Mouse (Mus musculus): ENCODE results near the gene Ccdc24. TPM values are rescaled to one million over a fixed set of nuclear protein-coding genes. Genes with fewer than 3 reads are reported as not detected.

Ccdc24 gene
- polyA plus RNA-seq, 1 experiment = 1.8 TPM

- WGBS = 69% methylated on average over 10 of the region's 10 CpGs
- DNase-seq = no peak
- no peak overlapping the region; the same call in 1 of the 2 replicates for H3K27ac ChIP-seq (ENCODE audit: insufficient read depth, low read length)
- peaks cover 19% of the 10 kb centered on the region for H3K4me1 ChIP-seq (ENCODE audit: control insufficient read depth, insufficient read depth, low read length)
- no peak overlapping the region for H3K4me3 ChIP-seq (replicated peaks; ENCODE audit: insufficient read depth, low read depth, low read length)
- H3K27me3 ChIP-seq (ENCODE audit: control insufficient read depth, insufficient read depth, low read length) = no peaks in the 10 kb centered on the region
- TF ChIP-seq POLR2A (IDR thresholded peaks at IDR 0.05; ENCODE audit: borderline replicate concordance, insufficient read depth, low read length) = no peak
- TF ChIP-seq CTCF (IDR thresholded peaks at IDR 0.05; ENCODE audit: borderline replicate concordance, insufficient read depth, low read depth, low read length) = no peak
Measured at GRCm38 (mm10) chr4:117852152-117852868, 20.0 kb downstream of the Ccdc24 start.

- DNase-seq = no peak
- peaks cover 19% of the 10 kb centered on the region for H3K4me1 ChIP-seq (ENCODE audit: control insufficient read depth, insufficient read depth, low read length)
- no peaks in the 10 kb centered on the region for H3K27me3 ChIP-seq (ENCODE audit: control insufficient read depth, insufficient read depth, low read length)
- H3K4me3 ChIP-seq (replicated peaks; ENCODE audit: insufficient read depth, low read depth, low read length) = no peak overlapping the region
- TF ChIP-seq POLR2A (IDR thresholded peaks at IDR 0.05; ENCODE audit: borderline replicate concordance, insufficient read depth, low read length) = no peak
- TF ChIP-seq CTCF (IDR thresholded peaks at IDR 0.05; ENCODE audit: borderline replicate concordance, insufficient read depth, low read depth, low read length) = no peak
- 78% methylated on average over 7 of the region's 7 CpGs for WGBS
- peak overlapping the region; percentile 24; the same call in 1 of the 2 replicates for H3K27ac ChIP-seq (ENCODE audit: insufficient read depth, low read length)
Measured at GRCm38 (mm10) chr4:117850871-117851270, 21.5 kb downstream of the Ccdc24 start.

- no peaks in the 10 kb centered on the region for H3K27me3 ChIP-seq (ENCODE audit: control insufficient read depth, insufficient read depth, low read length)
- peak; percentile 42 to 65 for DNase-seq
- TF ChIP-seq POLR2A (IDR thresholded peaks at IDR 0.05; ENCODE audit: borderline replicate concordance, insufficient read depth, low read length) = no peak
- TF ChIP-seq CTCF (IDR thresholded peaks at IDR 0.05; ENCODE audit: borderline replicate concordance, insufficient read depth, low read depth, low read length) = no peak
- 18% methylated on average over 7 of the region's 7 CpGs for WGBS
- peak overlapping the region; percentile 3; the same call in 1 of the 2 replicates for H3K27ac ChIP-seq (ENCODE audit: insufficient read depth, low read length)
- peaks cover 19% of the 10 kb centered on the region for H3K4me1 ChIP-seq (ENCODE audit: control insufficient read depth, insufficient read depth, low read length)
- H3K4me3 ChIP-seq (replicated peaks; ENCODE audit: insufficient read depth, low read depth, low read length) = no peak overlapping the region
Measured at GRCm38 (mm10) chr4:117850176-117850575, 22.2 kb downstream of the Ccdc24 start.

- peak overlapping the region; percentile 29; the same call in 1 of the 2 replicates for H3K27ac ChIP-seq (ENCODE audit: insufficient read depth, low read length)
- TF ChIP-seq CTCF (IDR thresholded peaks at IDR 0.05; ENCODE audit: borderline replicate concordance, insufficient read depth, low read depth, low read length) (no peak), POLR2A (IDR thresholded peaks at IDR 0.05; ENCODE audit: borderline replicate concordance, insufficient read depth, low read length) (no peak)
- H3K4me3 ChIP-seq (replicated peaks; ENCODE audit: insufficient read depth, low read depth, low read length) = no peak overlapping the region
- peak in 1 of 2 experiments; percentile 45 for DNase-seq
- H3K4me1 ChIP-seq (ENCODE audit: control insufficient read depth, insufficient read depth, low read length) = peaks cover 19% of the 10 kb centered on the region
- 64% methylated on average over 5 of the region's 5 CpGs for WGBS
- no peaks in the 10 kb centered on the region for H3K27me3 ChIP-seq (ENCODE audit: control insufficient read depth, insufficient read depth, low read length)
Measured at GRCm38 (mm10) chr4:117849506-117849905, 22.9 kb downstream of the Ccdc24 start.

GRCm38 (mm10) chr4:117849063-117849462, 23.3 kb downstream of the Ccdc24 start:
- no peak overlapping the region for H3K4me3 ChIP-seq (replicated peaks; ENCODE audit: insufficient read depth, low read depth, low read length)
- WGBS = 71% methylated on average over 17 of the region's 17 CpGs

GRCm38 (mm10) chr4:117847011-117847410, 25.3 kb downstream of the Ccdc24 start:
- Histone ChIP-seq H3K27ac (ENCODE audit: insufficient read depth, low read length) (no peak overlapping the region), H3K27me3 (ENCODE audit: control insufficient read depth, insufficient read depth, low read length) (no peaks in the 10 kb centered on the region), H3K4me1 (ENCODE audit: control insufficient read depth, insufficient read depth, low read length) (peaks cover 19% of the 10 kb centered on the region), H3K4me3 (replicated peaks; ENCODE audit: insufficient read depth, low read depth, low read length) (no peak overlapping the region)
- WGBS = 46% methylated on average over 2 of the region's 2 CpGs
- TF ChIP-seq CTCF (IDR thresholded peaks at IDR 0.05; ENCODE audit: borderline replicate concordance, insufficient read depth, low read depth, low read length) (no peak), POLR2A (IDR thresholded peaks at IDR 0.05; ENCODE audit: borderline replicate concordance, insufficient read depth, low read length) (no peak)
- peak in 1 of 2 experiments; percentile 52 for DNase-seq

More at GRCm38 (mm10) chr4:117849063-117849462, 23.3 kb downstream of the Ccdc24 start:
- TF ChIP-seq POLR2A (IDR thresholded peaks at IDR 0.05; ENCODE audit: borderline replicate concordance, insufficient read depth, low read length) = no peak
- no peak for TF ChIP-seq CTCF (IDR thresholded peaks at IDR 0.05; ENCODE audit: borderline replicate concordance, insufficient read depth, low read depth, low read length)
- Histone ChIP-seq H3K4me1 (ENCODE audit: control insufficient read depth, insufficient read depth, low read length) (peaks cover 19% of the 10 kb centered on the region), H3K27ac (ENCODE audit: insufficient read depth, low read length) (peak overlapping the region; percentile 29; the same call in 1 of the 2 replicates), H3K27me3 (ENCODE audit: control insufficient read depth, insufficient read depth, low read length) (no peaks in the 10 kb centered on the region)
- DNase-seq = peak in 1 of 2 experiments; percentile 24

GRCm38 (mm10) chr4:117846261-117846660, 26.1 kb downstream of the Ccdc24 start:
- Histone ChIP-seq H3K4me3 (replicated peaks; ENCODE audit: insufficient read depth, low read depth, low read length) (no peak overlapping the region), H3K4me1 (ENCODE audit: control insufficient read depth, insufficient read depth, low read length) (peaks cover 19% of the 10 kb centered on the region), H3K27me3 (ENCODE audit: control insufficient read depth, insufficient read depth, low read length) (no peaks in the 10 kb centered on the region), H3K27ac (ENCODE audit: insufficient read depth, low read length) (no peak overlapping the region; the same call in 1 of the 2 replicates)
- 91% methylated on average over 4 of the region's 4 CpGs for WGBS
- no peak for DNase-seq
- TF ChIP-seq CTCF (IDR thresholded peaks at IDR 0.05; ENCODE audit: borderline replicate concordance, insufficient read depth, low read depth, low read length) (no peak), POLR2A (IDR thresholded peaks at IDR 0.05; ENCODE audit: borderline replicate concordance, insufficient read depth, low read length) (no peak)

GRCm38 (mm10) chr4:117845316-117845715, 27.0 kb downstream of the Ccdc24 start:
- 33% methylated on average over 11 of the region's 11 CpGs for WGBS
- Histone ChIP-seq H3K27me3 (ENCODE audit: control insufficient read depth, insufficient read depth, low read length) (no peaks in the 10 kb centered on the region), H3K4me1 (ENCODE audit: control insufficient read depth, insufficient read depth, low read length) (peaks cover 15% of the 10 kb centered on the region), H3K4me3 (replicated peaks; ENCODE audit: insufficient read depth, low read depth, low read length) (no peak overlapping the region), H3K27ac (ENCODE audit: insufficient read depth, low read length) (no peak overlapping the region)
- no peak for DNase-seq
- TF ChIP-seq POLR2A (IDR thresholded peaks at IDR 0.05; ENCODE audit: borderline replicate concordance, insufficient read depth, low read length) = no peak
- TF ChIP-seq CTCF (IDR thresholded peaks at IDR 0.05; ENCODE audit: borderline replicate concordance, insufficient read depth, low read depth, low read length) = no peak

All from cerebellum, adult 2 months (tissue).